Mouse (Mus musculus) thymus, adult 2 months (tissue): ENCODE data around the gene Macf1. TPM values are rescaled to one million over a fixed set of nuclear protein-coding genes. Genes with fewer than 3 reads are reported as not detected.

ENCODE experiments used
- DNase-seq: peaks from one replicate; pipeline ENCODE4 v3.0.0; 2021
- H3K27ac ChIP-seq: fragments of 200-500 bp; 2 replicates; pipeline ENCODE4 v1.5.1; 2012; ENCODE audit warnings: low read length, control low read depth; ENCODE audit not compliant: control insufficient read depth, insufficient read depth
- H3K27me3 ChIP-seq: fragments of 200-500 bp; 2 replicates; pipeline ENCODE4 v1.6.1; 2012; ENCODE audit warnings: mild to moderate bottlenecking, low read length, moderate library complexity, mixed read lengths; ENCODE audit not compliant: control insufficient read depth, insufficient read depth
- H3K36me3 ChIP-seq: fragments of 200-500 bp; 2 replicates; pipeline ENCODE4 v1.6.1; 2012; ENCODE audit warnings: mild to moderate bottlenecking, low read length, moderate library complexity; ENCODE audit not compliant: control insufficient read depth, insufficient read depth
- H3K4me1 ChIP-seq: fragments of 200-500 bp; replicated peaks from 2 replicates; pipeline ENCODE4 v1.6.1; 2012; ENCODE audit warnings: low read length; ENCODE audit not compliant: control insufficient read depth, insufficient read depth
- H3K4me3 ChIP-seq: fragments of 200-500 bp; 2 replicates; pipeline ENCODE4 v1.5.1; 2012; ENCODE audit warnings: mild to moderate bottlenecking, low read length, control low read depth, moderate library complexity; ENCODE audit not compliant: control insufficient read depth, insufficient read depth
- CTCF ChIP-seq: fragments of 200-500 bp; IDR thresholded peaks from 2 replicates; pipeline ENCODE4 v1.5.1; 2012; ENCODE audit warnings: mild to moderate bottlenecking, control low read depth, low read length, moderate library complexity, borderline replicate concordance; ENCODE audit not compliant: control insufficient read depth, poor library complexity, insufficient read depth; ENCODE audit errors: extremely low read depth
- POLR2A ChIP-seq: fragments of 200-500 bp; IDR thresholded peaks from 2 replicates; pipeline ENCODE4 v1.6.1; 2012; ENCODE audit warnings: mild to moderate bottlenecking, low read length, control low read depth, moderate library complexity; ENCODE audit not compliant: control insufficient read depth, poor library complexity, insufficient read depth; ENCODE audit errors: extremely low read depth
- WGBS: fragments of 180-500 bp; shearing (Covaris S2); methylation state at CpG from one replicate; pipeline ENCODE4 v1.1.7; 2018; 5-methylcytosine and 5-hydroxymethylcytosine counted together
- polyA plus RNA-seq: library from polyadenylated mRNA; depleted of rRNA; stranded (reverse); fragments of >200 nt; gene quantifications from 2 replicates; pipeline ENCODE4 v1.2.3, GENCODE M21; 2012

The Macf1 gene
- polyA plus RNA-seq, 1 experiment = 121 TPM

DNA sequence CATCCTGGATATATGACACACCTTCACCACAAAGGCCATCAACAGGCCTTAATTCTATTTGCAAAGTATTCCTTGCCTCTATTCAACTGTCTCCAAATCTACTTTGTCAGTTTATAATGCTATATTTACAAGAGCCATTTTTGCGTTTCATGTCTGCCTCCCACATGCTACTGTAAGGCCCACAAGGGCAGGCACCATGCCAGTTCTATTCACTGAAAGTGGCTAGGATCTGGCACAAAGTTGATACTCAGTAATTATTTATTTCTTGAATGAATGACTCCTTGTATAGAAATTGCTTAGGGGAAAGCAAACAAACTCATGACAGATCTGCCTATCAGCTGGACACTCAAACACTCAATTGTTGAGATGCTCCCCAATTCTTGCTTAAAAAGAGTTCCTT, 280.1 kb downstream of the Macf1 start:
- Histone ChIP-seq H3K36me3 (peaks cover 16% of the 10 kb centered on the region), H3K4me1 (peaks cover 2% of the 10 kb centered on the region; the same call in 1 of the 2 replicates), H3K27ac (no peak overlapping the region), H3K27me3 (no peaks in the 10 kb centered on the region), H3K4me3 (no peak overlapping the region)
- WGBS = 97% methylated on average over 1 of the region's 1 CpGs
- TF ChIP-seq POLR2A (no peak), CTCF (no peak)
- DNase-seq = no peak

- no peak for DNase-seq
- no peak overlapping the region for H3K27ac ChIP-seq
- no peak overlapping the region for H3K4me3 ChIP-seq
- H3K27me3 ChIP-seq = no peaks in the 10 kb centered on the region
- no peaks in the 10 kb centered on the region for H3K4me1 ChIP-seq
- H3K36me3 ChIP-seq = peaks cover 31% of the 10 kb centered on the region
- TF ChIP-seq CTCF (no peak), POLR2A (no peak)
- WGBS = 93% methylated on average over 1 of the region's 1 CpGs
Observed at GRCm38 (mm10) chr4:123402244-123402643, 281.9 kb downstream of the Macf1 start.

GRCm38 (mm10) chr4:123401265-123401664, 282.9 kb downstream of the Macf1 start:
- Histone ChIP-seq H3K27ac (no peak overlapping the region), H3K36me3 (peaks cover 37% of the 10 kb centered on the region), H3K27me3 (no peaks in the 10 kb centered on the region), H3K4me3 (no peak overlapping the region), H3K4me1 (no peaks in the 10 kb centered on the region)
- WGBS = 94% methylated on average over 3 of the region's 3 CpGs
- DNase-seq = no peak
- TF ChIP-seq POLR2A (no peak), CTCF (no peak)

DNA sequence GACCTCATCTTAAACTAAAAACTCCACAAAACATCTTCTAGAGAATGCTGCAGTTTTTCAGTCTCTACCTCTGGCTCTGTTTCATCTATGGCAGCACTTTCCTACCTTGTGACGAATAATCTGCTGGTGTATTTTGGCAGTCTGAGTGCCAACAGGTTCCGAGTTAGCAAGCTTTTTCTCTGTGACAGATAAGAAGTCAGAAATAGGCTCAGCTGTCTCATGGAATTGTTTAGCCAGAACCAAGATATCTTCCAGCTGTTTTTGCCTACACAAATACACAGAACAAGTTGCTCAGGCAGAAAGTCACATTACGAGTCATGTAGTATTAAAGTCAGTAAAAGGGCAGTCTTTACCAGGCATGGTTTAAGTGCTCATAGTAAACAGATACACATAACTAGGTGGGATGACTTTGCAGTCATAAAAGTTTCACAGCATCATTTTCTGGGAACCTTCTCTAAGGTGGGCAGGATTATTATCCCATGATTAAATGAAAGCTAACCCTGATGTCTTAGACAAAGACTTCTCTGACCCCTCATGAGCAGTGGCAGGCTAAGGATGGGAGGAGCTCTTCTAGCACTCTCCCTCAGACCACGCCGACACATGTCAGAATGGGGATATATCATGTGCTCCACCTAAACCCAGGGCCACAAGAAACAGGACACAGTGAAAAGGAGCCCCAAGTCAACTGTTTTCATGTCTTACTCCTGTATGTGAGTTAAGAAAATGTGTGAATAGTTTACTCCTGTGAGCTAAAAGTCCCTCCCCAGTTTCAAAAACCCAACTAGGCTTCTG, 286.3 kb downstream of the Macf1 start:
- DNase-seq = no peak
- Histone ChIP-seq H3K4me3 (no peak overlapping the region), H3K36me3 (peaks cover 62% of the 10 kb centered on the region), H3K27ac (no peak overlapping the region), H3K27me3 (no peaks in the 10 kb centered on the region), H3K4me1 (no peaks in the 10 kb centered on the region)
- TF ChIP-seq POLR2A (no peak), CTCF (no peak)
- WGBS = 98% methylated on average over 5 of the region's 5 CpGs

GRCm38 (mm10) chr4:123397049-123397448, 287.1 kb downstream of the Macf1 start:
- TF ChIP-seq POLR2A (no peak), CTCF (no peak)
- Histone ChIP-seq H3K36me3 (peaks cover 62% of the 10 kb centered on the region), H3K27me3 (no peaks in the 10 kb centered on the region), H3K4me1 (no peaks in the 10 kb centered on the region), H3K27ac (no peak overlapping the region), H3K4me3 (no peak overlapping the region)
- no peak for DNase-seq
- WGBS = 94% methylated on average over 8 of the region's 8 CpGs

DNA sequence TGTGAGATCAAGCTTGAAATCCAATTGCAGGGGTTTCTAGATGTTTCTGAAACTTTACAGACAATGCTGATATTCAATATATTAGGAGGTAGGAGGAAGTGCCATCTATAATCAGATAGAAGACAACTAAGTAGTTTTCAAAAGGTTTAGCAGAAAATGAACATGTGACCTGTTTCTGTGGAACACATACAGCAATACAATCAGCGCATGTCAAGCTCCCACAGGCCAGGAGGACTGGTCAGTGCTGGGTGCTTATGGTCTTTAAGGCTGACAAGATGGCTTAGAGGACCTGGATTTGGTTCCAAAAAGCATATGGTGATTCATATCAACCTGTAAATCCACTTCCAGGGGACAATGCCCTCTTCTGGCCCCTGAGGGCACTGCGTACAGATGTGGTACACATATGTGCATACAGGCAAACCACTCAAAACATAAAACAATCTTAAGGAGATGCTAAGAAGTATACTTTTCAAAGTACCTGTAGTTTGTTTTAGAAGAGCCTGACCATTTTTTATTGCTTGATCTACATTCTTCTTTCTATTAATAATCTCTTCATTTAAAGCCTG, 288.6 kb downstream of the Macf1 start:
- Histone ChIP-seq H3K4me3 (no peak overlapping the region), H3K27me3 (no peaks in the 10 kb centered on the region), H3K4me1 (no peaks in the 10 kb centered on the region), H3K36me3 (peaks cover 59% of the 10 kb centered on the region), H3K27ac (no peak overlapping the region)
- WGBS = 97% methylated on average over 2 of the region's 2 CpGs
- peak; percentile 17 for DNase-seq
- TF ChIP-seq POLR2A (no peak), CTCF (no peak)

GRCm38 (mm10) chr4:123394878-123395277, 289.3 kb downstream of the Macf1 start:
- Histone ChIP-seq H3K27ac (no peak overlapping the region), H3K4me1 (no peaks in the 10 kb centered on the region), H3K27me3 (no peaks in the 10 kb centered on the region), H3K36me3 (peaks cover 61% of the 10 kb centered on the region), H3K4me3 (no peak overlapping the region)
- TF ChIP-seq CTCF = no peak
- TF ChIP-seq POLR2A = no peak
- no peak for DNase-seq
- WGBS = 96% methylated on average over 5 of the region's 5 CpGs
